Mouse (Mus musculus): Measurements from ENCODE around the gene Adamtsl1.

GRCm38 (mm10) chr4:86337216-86337765 lies 823.3 kb downstream of the Adamtsl1 start:
- TF ChIP-seq CTCF (IDR thresholded peaks at IDR 0.05; ENCODE audit: control insufficient read depth, insufficient read depth, low read length) (no peak), POLR2A (IDR thresholded peaks at IDR 0.05; ENCODE audit: borderline replicate concordance, control insufficient read depth, low read depth, low read length) (no peak)

Measured in bone marrow, adult 2 months (tissue).